Mouse (Mus musculus) megakaryocyte, embryonic 14.5 days (primary cell): ENCODE measurements at regions not wholly inside any gene's neighbourhood (a gene's known extent, or its start where the extent isn't known, plus 50 kb on each side); places are given as distances from the start of the nearest gene placed in this dataset.

Source experiments
- H3K27me3 ChIP-seq: replicated peaks from 2 replicates; pipeline ENCODE3; 2012; ENCODE audit warnings: inconsistent platforms
- H3K36me3 ChIP-seq: replicated peaks from 2 replicates; pipeline ENCODE3; 2012; ENCODE audit warnings: low read length, inconsistent platforms, mixed read lengths
- H3K4me1 ChIP-seq: 2 replicates; pipeline ENCODE4 v1.6.1; 2012; ENCODE audit warnings: inconsistent platforms
- H3K4me3 ChIP-seq: replicated peaks from 2 replicates; pipeline ENCODE3; 2012; ENCODE audit warnings: moderate library complexity, mild to moderate bottlenecking, inconsistent platforms
- H3K9me3 ChIP-seq: 2 replicates; pipeline ENCODE4 v1.6.1; 2012; ENCODE audit warnings: inconsistent platforms
- FLI1 ChIP-seq: IDR thresholded peaks from 2 replicates; pipeline ENCODE4 v1.6.1; 2012; ENCODE audit warnings: low read length, inconsistent platforms, mixed read lengths
- GATA1 ChIP-seq: IDR thresholded peaks from 3 replicates; pipeline ENCODE4 v1.6.1; 2012; ENCODE audit warnings: mixed read lengths, low read length, inconsistent platforms, borderline replicate concordance

- Histone ChIP-seq H3K36me3 (no peaks in the 10 kb centered on the region), H3K4me3 (no peak overlapping the region), H3K4me1 (no peaks in the 10 kb centered on the region), H3K9me3 (no peaks in the 10 kb centered on the region), H3K27me3 (peaks cover 17% of the 10 kb centered on the region)
- no peak for TF ChIP-seq FLI1
- TF ChIP-seq GATA1, result no peak
Observed at GRCm38 (mm10) chr10:21535631-21536030, 57.3 kb upstream of the 1700020N01Rik start.

GRCm38 (mm10) chr10:21538481-21538880, 54.5 kb upstream of the 1700020N01Rik start:
- H3K4me3 ChIP-seq, result no peak overlapping the region
- no peaks in the 10 kb centered on the region for H3K36me3 ChIP-seq
- H3K4me1 ChIP-seq, result no peaks in the 10 kb centered on the region
- H3K27me3 ChIP-seq, result peaks cover 22% of the 10 kb centered on the region
- TF ChIP-seq GATA1 (no peak), FLI1 (no peak)
- no peaks in the 10 kb centered on the region for H3K9me3 ChIP-seq
